ENCODE assay signal across 8 mouse cellular contexts in genomic region chr1:90590797-90591196, GRCm38 (mm10). TPM values are rescaled to one million over a fixed set of nuclear protein-coding genes. Genes with fewer than 3 reads are reported as not detected.
DNase-seq lines count a peak whose midpoint lies in the region; ATAC-seq and TF ChIP-seq lines count a peak whose summit lies in the region.

No protein-coding gene starts in this region.

- peak; percentile 63 for DNase-seq in adrenal gland, postnatal 10 days
- DNase-seq in adrenal gland, adult 2 months, result no peak
- peak; percentile 11 to 22 for DNase-seq in urinary bladder, adult 18-20 months (ENCODE audit: low spot score in 2 of 2)
- no peak for DNase-seq in urinary bladder, postnatal 10 days (ENCODE audit: low spot score)
- DNase-seq in frontal cortex, postnatal 25 days (ENCODE audit: low spot score in 2 of 2), result peak; percentile 30 to 41
- DNase-seq in kidney, postnatal 14 days, result peak; percentile 62
- peak; percentile 42 for DNase-seq in liver, postnatal 0 days
- DNase-seq in right cerebral cortex, postnatal 25 days, result peak; percentile 33

- H3K4me3 ChIP-seq in liver, postnatal 0 days (ENCODE audit: low read depth, low read length), result no peak overlapping the region

- no peak overlapping the region for H3K27ac ChIP-seq in liver, postnatal 0 days (ENCODE audit: low read depth)

- no peaks in the 10 kb centered on the region for H3K27me3 ChIP-seq in liver, postnatal 0 days (ENCODE audit: insufficient read depth, low read length)

- no peak for TF ChIP-seq EP300 in liver, postnatal 0 days (IDR thresholded peaks at IDR 0.05; ENCODE audit: low read depth)

- no peaks in the 10 kb centered on the region for H3K9me3 ChIP-seq in liver, postnatal 0 days (ENCODE audit: low read length)

- H3K4me1 ChIP-seq in liver, postnatal 0 days (ENCODE audit: insufficient read depth), result no peaks in the 10 kb centered on the region

- WGBS in liver, postnatal 0 days (ENCODE audit: insufficient replicate concordance), result 53% methylated on average over 2 of the region's 2 CpGs

- H3K36me3 ChIP-seq in liver, postnatal 0 days (replicated peaks; ENCODE audit: insufficient read depth, low read length), result no peaks in the 10 kb centered on the region

- H3K9ac ChIP-seq in liver, postnatal 0 days (replicated peaks), result no peak overlapping the region

- TF ChIP-seq CTCF in liver, postnatal 0 days (IDR thresholded peaks at IDR 0.05; ENCODE audit: low read depth), result peak; percentile 63

- ATAC-seq in liver, postnatal 0 days, result no peak

- H3K4me2 ChIP-seq in liver, postnatal 0 days (ENCODE audit: low read depth, low read length), result no peak overlapping the region

RNA-seq across cellular contexts. Expression of gene Cops8, which starts 12.0 kb away (rescaled TPM):
- 10 to 100 TPM; 67.0 to 71.7 TPM for total RNA-seq in adrenal gland, postnatal 10 days (2021)
- 10 to 100 TPM; 76.1 to 87.7 TPM for total RNA-seq in adrenal gland, adult 2 months (2021)
- 25.8 and 28.5 TPM in 2 replicates for polyA plus RNA-seq in adrenal gland, adult 2 months (2012; rRNA removed)
- 30.1 and 33.0 TPM in 2 replicates for polyA plus RNA-seq in liver, postnatal 0 days (2015; fragmentation: Nextera tagmentation; extraction: Ambion mirVana)

Comparison
In these comparisons a context has a peak if more than half of its experiments do, and no peak if none do; other contexts are left out.
1. DNase-seq: peak in adrenal gland, postnatal 10 days (single experiment), urinary bladder, adult 18-20 months (2 of 2), frontal cortex, postnatal 25 days (2 of 2), kidney, postnatal 14 days (single experiment), liver, postnatal 0 days (single experiment) and right cerebral cortex, postnatal 25 days (single experiment); none in adrenal gland, adult 2 months (single experiment) and urinary bladder, postnatal 10 days (single experiment).